Mouse (Mus musculus): Measurements from ENCODE around the gene Aph1a. TPM values are rescaled to one million over a fixed set of nuclear protein-coding genes. Genes with fewer than 3 reads are reported as not detected.
"Not testable (repeated sequence)": the region's sequence is repeated elsewhere in the genome, so short reads cannot be mapped to it uniquely, and the experiment has no call there.

Gene Aph1a
- total RNA-seq, 2 experiments from 2014 or later: 114 to 122 TPM

DNA sequence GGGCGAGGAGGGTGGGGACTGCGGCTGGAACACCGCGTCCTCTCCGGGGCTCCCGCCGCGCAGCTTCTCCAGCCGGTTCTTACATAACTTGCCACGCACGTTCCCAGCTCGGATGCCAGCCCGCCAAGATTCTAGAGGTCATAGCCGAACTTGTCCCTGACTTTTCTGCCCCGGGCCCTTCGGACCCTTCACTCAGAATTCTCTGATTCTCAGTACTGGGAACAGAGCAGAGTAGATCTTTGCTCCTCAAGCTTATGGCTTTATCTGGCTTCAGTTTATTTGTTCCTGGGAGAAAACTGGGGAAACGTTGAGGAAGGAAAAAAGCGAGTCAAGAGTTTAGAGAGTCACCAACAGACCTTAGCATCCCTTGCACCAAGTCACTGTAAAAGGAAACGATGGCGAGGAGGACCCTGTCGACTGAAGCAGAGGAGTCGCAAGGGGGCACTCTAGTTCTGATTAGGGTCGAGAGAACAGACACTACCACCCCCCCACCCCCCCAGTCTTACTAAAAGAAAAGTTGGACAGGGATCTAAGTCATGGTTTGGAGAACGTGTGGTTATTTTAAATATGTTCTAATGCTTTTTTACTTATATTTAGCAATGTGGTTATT is 10.8 kb upstream of the Aph1a start:
- peak; percentile 74 to 81 for DNase-seq
- intact Hi-C loops (cut with DNase I): loop anchor here (1.0 to 5.0 kb wide), 2 partner anchors 22 to 79 kb away; no protein-coding TSS in a partner anchor

DNA sequence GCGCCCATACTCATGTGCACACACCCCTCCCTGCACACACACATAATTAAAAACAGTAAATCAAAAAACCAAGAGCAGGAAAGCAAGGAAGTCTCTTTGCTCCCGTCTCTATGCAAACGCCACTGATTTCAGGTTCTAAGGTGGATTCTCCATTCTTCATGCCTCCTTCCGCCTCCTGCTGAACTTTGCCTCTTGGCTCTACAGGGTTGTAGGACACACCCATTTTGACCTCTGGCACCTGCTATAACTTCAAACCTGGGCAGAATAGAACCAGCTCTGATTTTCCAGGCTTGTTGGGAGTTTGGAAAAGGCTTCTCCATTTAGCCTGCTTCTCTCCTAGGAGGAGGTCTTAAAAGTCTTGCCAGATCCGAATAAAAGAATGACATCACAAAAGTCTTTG is 9.4 kb upstream of the Aph1a start:
- DNase-seq: no peak
- intact Hi-C loops (cut with DNase I): loop anchor here (5.0 kb wide), 1 partner anchor 78 kb away; no protein-coding TSS in a partner anchor

GRCm38 (mm10) chr3:95887596-95887995 is 6.2 kb upstream of the Aph1a start:
- no peak for DNase-seq
- intact Hi-C loops (cut with DNase I): no loop called here

DNA sequence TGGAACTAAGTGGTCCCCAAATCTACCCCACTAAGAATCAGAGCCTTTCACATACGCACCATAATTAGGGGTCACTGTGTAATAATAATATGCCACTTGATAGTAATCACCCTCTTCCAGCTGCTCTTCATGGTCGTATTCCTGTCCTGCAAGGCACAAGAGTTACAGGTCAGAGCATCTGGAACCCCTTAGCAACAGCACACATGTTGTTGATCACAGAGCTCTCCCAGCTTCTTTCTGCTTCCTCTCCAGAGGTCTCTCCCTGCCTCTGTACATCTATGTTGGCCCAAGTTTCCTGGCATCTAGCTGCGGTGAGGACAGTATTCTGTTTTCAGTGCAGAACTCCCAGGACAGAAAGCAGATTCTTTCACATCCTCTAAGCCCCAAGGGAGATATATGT is 4.1 kb upstream of the Aph1a start:
- intact Hi-C loops (cut with DNase I): no loop called here
- no peak for DNase-seq

GRCm38 (mm10) chr3:95891211-95892065 is 2.3 kb upstream of the Aph1a start, which contains the start of gene BC028528:
Gene BC028528, minus strand, starts transcription at chr3:95892005.
- DNase-seq: peak; percentile 41 to 56
- intact Hi-C loops (cut with DNase I): no loop called here

DNA sequence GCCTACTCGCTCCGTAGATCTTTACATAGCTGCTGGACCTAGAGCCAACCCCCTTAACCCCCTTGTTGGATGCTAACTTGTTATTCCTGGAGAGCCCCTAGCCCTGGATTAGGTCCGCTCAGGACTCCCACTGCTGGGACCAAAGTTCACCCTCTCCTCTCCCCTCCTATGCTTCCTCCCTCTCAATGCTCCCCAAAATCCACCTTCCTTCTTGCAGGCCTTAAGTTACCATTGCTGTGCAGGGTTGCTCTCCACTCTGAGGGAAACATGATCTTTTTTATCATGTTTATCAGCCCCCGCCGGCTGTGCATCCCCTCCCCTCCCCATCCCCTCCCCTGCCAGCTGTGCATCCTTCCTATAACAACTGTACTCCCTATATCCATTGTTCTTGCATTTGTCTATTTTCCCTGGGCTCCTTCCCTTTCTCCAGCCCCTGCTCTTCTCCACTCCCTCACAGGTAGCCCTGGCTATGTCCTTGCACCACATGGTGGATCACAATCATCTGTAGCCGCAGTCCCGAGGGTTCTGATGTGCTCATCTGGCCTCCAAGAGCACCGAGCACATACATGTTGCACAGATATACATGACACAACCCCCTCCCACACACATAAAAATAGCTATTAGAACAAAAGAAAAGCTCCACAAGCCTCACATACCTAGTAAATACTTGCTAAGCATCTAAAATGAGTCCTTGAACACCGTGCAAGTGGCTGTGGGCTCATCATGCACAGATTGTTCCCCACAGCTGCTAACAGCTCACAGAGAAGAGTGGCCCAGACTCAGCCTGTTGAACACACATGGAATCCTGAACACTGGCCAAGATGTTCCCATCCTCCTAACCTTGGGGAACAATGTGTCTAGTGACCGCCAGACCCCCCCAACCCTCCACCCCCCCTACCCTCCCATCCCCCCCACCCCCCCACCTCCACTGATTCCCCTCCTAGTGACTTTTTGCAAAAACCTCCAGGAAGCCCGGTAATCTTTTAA is 1.4 kb upstream of the Aph1a start:
- no peak for DNase-seq
- intact Hi-C loops (cut with DNase I): no loop called here

GRCm38 (mm10) chr3:95893126-95893525 is 643 bp upstream of the Aph1a start:
- intact Hi-C loops (cut with DNase I): no loop called here
- peak in 1 of 2 experiments; percentile 27 for DNase-seq

- intact Hi-C loops (cut with DNase I): no loop called here
- DNase-seq: peak; percentile 62 to 65
These were observed 770 bp downstream of the Aph1a start for GRCm38 (mm10) chr3:95894317-95895160.

- intact Hi-C loops (cut with DNase I); DNase-seq: not testable (repeated sequence)
These were observed 1.7 kb downstream of the Aph1a start for GRCm38 (mm10) chr3:95895501-95895900.

GRCm38 (mm10) chr3:95899800-95900524 is 6.2 kb downstream of the Aph1a start:
- DNase-seq: no peak
- intact Hi-C loops (cut with DNase I): no loop called here

DNA sequence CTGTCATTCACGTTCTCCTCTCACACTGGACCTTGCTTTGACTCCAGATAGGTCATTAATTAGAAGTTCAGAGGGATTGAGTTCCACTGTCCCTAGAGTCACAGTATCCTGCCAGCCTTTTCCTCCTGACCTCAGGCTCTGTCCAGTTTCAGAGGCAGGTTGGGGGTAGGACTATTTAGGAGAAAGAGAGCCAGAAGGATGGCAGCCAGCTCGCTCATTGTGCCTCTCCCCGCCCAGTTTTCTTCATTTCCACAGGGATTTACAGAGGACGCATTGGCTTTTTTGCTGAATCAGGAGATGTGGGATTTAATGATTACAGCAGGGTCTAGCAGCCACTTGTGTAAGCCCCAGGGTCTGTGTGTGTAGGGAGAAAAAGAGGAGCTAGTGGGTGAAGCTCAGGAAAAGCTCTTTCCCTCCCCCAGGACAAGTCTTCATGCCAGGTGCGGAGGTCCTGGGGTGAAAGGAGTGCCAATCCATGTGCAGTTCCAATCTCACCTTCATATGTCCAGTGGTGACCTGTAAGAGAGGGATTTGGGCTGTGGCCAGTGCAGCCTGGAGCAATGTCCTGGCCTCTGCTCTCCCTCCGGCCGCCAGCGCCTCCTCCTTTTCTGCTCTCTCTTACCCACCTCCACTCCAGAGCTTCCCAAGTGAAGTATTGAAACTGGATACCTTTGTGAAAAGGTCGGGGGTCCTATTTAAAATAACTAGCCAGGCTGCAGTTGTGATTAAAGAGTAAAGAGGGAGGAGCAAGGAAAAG is 8.0 kb downstream of the Aph1a start:
- intact Hi-C loops (cut with DNase I): no loop called here
- DNase-seq: peak in 1 of 2 experiments; percentile 43

DNA sequence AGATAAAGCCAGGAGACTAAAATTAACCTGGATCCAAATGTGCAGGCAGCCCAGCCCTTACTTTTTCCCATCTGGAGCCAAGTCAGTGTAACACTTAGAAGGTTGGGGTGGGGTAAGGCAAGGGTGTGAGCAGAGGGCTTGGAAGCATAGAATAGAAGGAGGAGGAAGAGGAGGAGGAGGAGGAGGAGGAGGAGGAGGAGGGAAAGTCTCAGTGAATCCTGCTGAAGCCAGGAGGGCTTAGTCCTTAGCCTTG is 8.5 kb downstream of the Aph1a start:
- intact Hi-C loops (cut with DNase I): no loop called here

DNA sequence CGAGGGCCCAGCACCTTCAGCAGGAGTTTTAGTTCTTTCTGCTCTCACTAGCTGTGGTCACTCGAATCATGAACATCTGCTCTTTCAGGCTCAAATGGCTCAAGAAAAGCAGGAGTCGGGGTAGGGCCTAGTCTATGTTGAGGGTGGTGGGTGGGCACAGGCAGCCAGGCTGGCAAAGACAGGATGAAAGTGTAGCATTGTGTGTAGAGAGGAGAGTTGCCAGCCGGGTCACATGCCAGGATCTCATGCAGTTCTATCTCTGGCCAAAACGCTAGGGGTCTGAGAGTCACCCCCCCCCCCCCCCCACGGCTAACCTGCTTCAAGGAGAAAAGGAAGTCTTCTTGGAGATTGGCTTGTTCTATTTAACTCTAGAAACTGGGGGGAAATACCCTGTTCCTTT is 8.9 kb downstream of the Aph1a start:
- no peak for DNase-seq
- intact Hi-C loops (cut with DNase I): no loop called here

More for the DNA sequence above, 8.5 kb downstream of the Aph1a start:
- no peak for DNase-seq

GRCm38 (mm10) chr3:95903753-95904502 is 10.2 kb downstream of the Aph1a start:
- peak in 1 of 2 experiments; percentile 29 for DNase-seq
- intact Hi-C loops (cut with DNase I): no loop called here

DNA sequence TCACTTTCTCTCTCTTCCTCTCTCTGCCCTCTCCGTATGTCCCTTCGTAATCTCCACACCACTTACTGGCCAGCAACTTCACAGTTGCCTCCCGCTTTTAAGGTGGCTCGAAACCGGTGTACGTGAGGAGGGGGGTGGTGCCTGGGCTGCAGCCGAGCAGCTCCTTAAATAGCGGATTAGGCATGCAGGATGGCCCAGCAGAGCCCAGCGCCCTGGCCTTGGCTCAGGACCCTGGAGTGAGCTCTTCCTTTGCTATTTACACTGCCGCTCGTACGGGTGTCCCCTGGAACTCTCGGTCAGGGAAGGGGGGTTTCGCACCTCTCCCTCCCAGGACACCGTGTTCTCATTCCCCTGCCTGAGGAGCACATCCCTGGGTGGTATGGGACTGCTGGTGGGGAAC is 10.8 kb downstream of the Aph1a start, which contains the start of gene Car14:
Gene Car14, minus strand, starts transcription at position 124 of the 400 bp plus-strand sequence.
- DNase-seq: peak in 1 of 2 experiments; percentile 37

DNA sequence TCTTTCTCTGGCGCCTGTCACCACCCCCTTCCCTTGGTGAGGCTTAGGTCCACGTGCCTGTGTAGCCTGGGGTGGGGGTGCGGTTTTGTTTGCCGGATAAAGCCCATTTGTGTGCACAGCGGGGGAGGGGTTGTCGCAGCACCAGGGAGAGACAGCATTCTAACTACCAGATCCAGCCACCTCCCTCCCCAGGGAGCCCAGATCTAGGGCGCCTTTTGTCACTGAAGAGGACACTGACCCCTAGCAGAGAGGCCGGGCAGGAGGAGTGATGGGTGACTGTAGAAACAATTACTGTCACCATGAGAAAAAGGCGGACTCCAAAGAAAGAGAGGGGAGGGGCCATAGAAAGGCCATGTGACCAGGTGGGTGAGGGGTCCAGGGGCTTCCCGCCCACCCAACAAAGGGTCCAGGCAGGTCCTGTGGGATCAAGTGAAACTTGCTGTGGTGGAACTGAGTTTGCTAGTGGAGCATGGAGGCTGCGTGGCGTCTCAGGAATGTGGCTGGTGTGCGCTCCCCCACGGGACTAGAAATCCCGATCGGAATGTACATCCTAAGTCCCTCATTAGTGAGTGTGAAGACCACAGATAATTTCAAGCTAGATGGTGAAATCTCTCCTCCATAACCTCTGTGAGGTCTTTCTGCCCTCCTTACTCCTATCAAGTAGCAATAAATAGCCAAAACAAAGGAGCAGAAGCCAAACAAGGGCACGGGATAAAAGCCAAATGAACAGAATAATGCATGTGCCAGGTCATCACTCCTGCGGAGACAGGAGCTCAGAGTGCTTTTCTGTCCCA is 11.6 kb downstream of the Aph1a start:
- intact Hi-C loops (cut with DNase I): loop anchor here (1.0 kb wide), 1 partner anchor 22 kb away; no protein-coding TSS in a partner anchor
- peak in 1 of 2 experiments; percentile 52 for DNase-seq

More for the DNA sequence above, 10.8 kb downstream of the Aph1a start, which contains the start of gene Car14:
- intact Hi-C loops (cut with DNase I): no loop called here

All from heart, postnatal 36 days (tissue).